Mouse (Mus musculus) heart, postnatal 36 days (tissue): ENCODE data around the gene Ropn1l. TPM values are rescaled to one million over a fixed set of nuclear protein-coding genes. Genes with fewer than 3 reads are reported as not detected.

Experiments used
- DNase-seq, 2 experiments: peaks; one replicate each; pipeline ENCODE4 v3.0.0; 2021 to 2022
- intact Hi-C: fragments of 180-260 bp; cut with DNase I; formaldehyde crosslinking; loops from one replicate; pipeline ENCODE4 v1.15.1; 2025
- total RNA-seq, 2 experiments: library from RNA; stranded (reverse); gene quantifications; 2 replicates each; pipeline ENCODE4 v1.2.3; 2021

Ropn1l gene
- total RNA-seq = not detected

GRCm38 (mm10) chr15:31453098-31453916 lies at the start of gene Ropn1l:
Gene Ropn1l (minus strand): TSS chr15:31453737.
- DNase-seq = peak; percentile 93 to 94
- intact Hi-C loops = loop anchor here (2.0 to 5.0 kb wide), 3 partner anchors 87 to 231 kb away; partner anchors contain the start of genes Ankrd33b and Dap

GRCm38 (mm10) chr15:31502996-31503395 lies 49.5 kb upstream of the Ropn1l start:
- intact Hi-C loops = no loop called here
- DNase-seq = no peak

GRCm38 (mm10) chr15:31502313-31502712 lies 48.8 kb upstream of the Ropn1l start:
- no peak for DNase-seq
- intact Hi-C loops = no loop called here

- intact Hi-C loops = loop anchor here (5.0 kb wide), 1 partner anchor 92 kb away; no protein-coding TSS in a partner anchor
- no peak for DNase-seq
These were observed 41.3 kb upstream of the Ropn1l start for GRCm38 (mm10) chr15:31494803-31495202.

- no peak for DNase-seq
- intact Hi-C loops = no loop called here
These were observed 40.8 kb upstream of the Ropn1l start for GRCm38 (mm10) chr15:31494310-31494709.

GRCm38 (mm10) chr15:31487407-31487806 lies 33.9 kb upstream of the Ropn1l start:
- no peak for DNase-seq
- intact Hi-C loops = no loop called here

- no peak for DNase-seq
- intact Hi-C loops = no loop called here
These were observed 23.1 kb upstream of the Ropn1l start for GRCm38 (mm10) chr15:31476678-31477077.

- intact Hi-C loops = loop anchor here (5.0 kb wide), 1 partner anchor 114 kb away; no protein-coding TSS in a partner anchor
- no peak for DNase-seq
These were observed 19.4 kb upstream of the Ropn1l start for GRCm38 (mm10) chr15:31472645-31473574.

GRCm38 (mm10) chr15:31471529-31471928 lies 18.0 kb upstream of the Ropn1l start:
- intact Hi-C loops = loop anchor here (5.0 kb wide), 1 partner anchor 116 kb away; no protein-coding TSS in a partner anchor
- DNase-seq = no peak

GRCm38 (mm10) chr15:31469497-31469896 lies 16.0 kb upstream of the Ropn1l start:
- DNase-seq = no peak

GRCm38 (mm10) chr15:31468806-31469205 lies 15.3 kb upstream of the Ropn1l start:
- DNase-seq = no peak
- intact Hi-C loops = no loop called here

More at GRCm38 (mm10) chr15:31469497-31469896, 16.0 kb upstream of the Ropn1l start:
- intact Hi-C loops = no loop called here

GRCm38 (mm10) chr15:31466749-31467148 lies 13.2 kb upstream of the Ropn1l start:
- no peak for DNase-seq
- intact Hi-C loops = no loop called here

- intact Hi-C loops = no loop called here
- no peak for DNase-seq
These were observed 12.8 kb upstream of the Ropn1l start for GRCm38 (mm10) chr15:31466295-31466694.

GRCm38 (mm10) chr15:31465806-31466205 lies 12.3 kb upstream of the Ropn1l start:
- intact Hi-C loops = no loop called here
- DNase-seq = no peak

- DNase-seq = no peak
- intact Hi-C loops = no loop called here
These were observed 7.0 kb upstream of the Ropn1l start for GRCm38 (mm10) chr15:31460571-31460970.

- intact Hi-C loops = no loop called here
- DNase-seq = no peak
These were observed 4.5 kb upstream of the Ropn1l start for GRCm38 (mm10) chr15:31458081-31458480.

GRCm38 (mm10) chr15:31456381-31456780 lies 2.8 kb upstream of the Ropn1l start:
- no peak for DNase-seq
- intact Hi-C loops = loop anchor here (2.0 kb wide), 1 partner anchor 74 kb away; the partner anchor contains the start of gene March6

GRCm38 (mm10) chr15:31454861-31455295 lies 1.3 kb upstream of the Ropn1l start:
- intact Hi-C loops = loop anchor here (5.0 kb wide), 2 partner anchors 132 to 233 kb away; partner anchors contain the start of gene Dap
- DNase-seq = no peak

- no peak for DNase-seq
- intact Hi-C loops = loop anchor here (5.0 kb wide), 2 partner anchors 133 to 232 kb away; partner anchors contain the start of gene Dap
These were observed 741 bp upstream of the Ropn1l start for GRCm38 (mm10) chr15:31454096-31454860.
